Mouse (Mus musculus) C2C12 (cell line): Measurements from ENCODE around the gene Lnpep.

Experiments used
- CEBPB ChIP-seq: IDR thresholded peaks from one replicate; pipeline ENCODE4 v1.6.1; 2011; ENCODE audit warnings: low read depth, mild to moderate bottlenecking, control low read depth, moderate library complexity
- CTCF ChIP-seq: IDR thresholded peaks from one replicate; pipeline ENCODE4 v1.5.1; 2011; ENCODE audit not compliant: control insufficient read depth, insufficient read depth, insufficient read length
- FOSL1 ChIP-seq: IDR thresholded peaks from one replicate; pipeline ENCODE4 v1.8.0; 2011; ENCODE audit warnings: mild to moderate bottlenecking, low read length; ENCODE audit not compliant: poor library complexity, insufficient read depth, severe bottlenecking
- MAX ChIP-seq: IDR thresholded peaks from one replicate; pipeline ENCODE4 v1.6.1; 2011; ENCODE audit warnings: mild to moderate bottlenecking, control low read depth
- MYOD1 ChIP-seq: IDR thresholded peaks from one replicate; pipeline ENCODE4 v1.6.1; 2011; ENCODE audit warnings: low read depth; ENCODE audit not compliant: control insufficient read depth, insufficient read length
- MYOG ChIP-seq: IDR thresholded peaks from one replicate; pipeline ENCODE4 v1.6.1; 2011; ENCODE audit not compliant: control insufficient read depth, insufficient read length; ENCODE audit errors: extremely low read depth
- USF1 ChIP-seq: IDR thresholded peaks from one replicate; pipeline ENCODE4 v1.6.1; 2011; ENCODE audit warnings: low read depth, mild to moderate bottlenecking, control low read depth, moderate library complexity

DNA sequence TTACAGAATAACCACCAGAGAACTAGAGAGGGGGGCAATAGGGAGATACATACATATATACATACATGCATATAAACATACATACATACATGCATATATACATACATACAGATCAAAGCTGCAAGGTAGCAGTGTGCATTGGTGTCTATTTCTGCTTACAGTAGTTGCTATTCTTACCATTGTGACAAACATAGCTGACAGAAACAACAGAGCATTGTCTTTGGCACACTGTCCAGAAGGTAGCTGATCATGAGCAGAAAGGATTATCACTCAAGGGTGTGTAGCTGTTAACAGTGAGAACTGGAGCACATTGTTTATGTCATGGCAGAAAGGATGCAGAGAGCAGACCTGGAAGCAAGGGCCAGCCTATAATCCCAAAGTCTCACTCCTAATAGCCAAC lies 22.1 kb downstream of the Lnpep start:
- TF ChIP-seq CTCF, result no peak
- TF ChIP-seq CEBPB, result no peak
- TF ChIP-seq USF1, result no peak
- no peak for TF ChIP-seq MYOG
- no peak for TF ChIP-seq MAX
- no peak for TF ChIP-seq FOSL1
- no peak for TF ChIP-seq MYOD1
